Mouse (Mus musculus) heart, embryonic 13.5 days (tissue): ENCODE data around the gene Rbfox3. TPM values are rescaled to one million over a fixed set of nuclear protein-coding genes. Genes with fewer than 3 reads are reported as not detected.

Experiments
- ATAC-seq: fragments of 200-750 bp; cut with Nextera tagmentation; 2 replicates; pipeline ENCODE4 v1.8.0; 2017; ENCODE audit warnings: moderate TSS enrichment; ENCODE audit not compliant: insufficient number of reproducible peaks, low FRiP score, low TSS enrichment; ENCODE audit errors: extremely low read depth
- H3K27ac ChIP-seq: fragments of 300-500 bp; sonication (generic); replicated peaks from 2 replicates; pipeline ENCODE4 v1.5.1; 2015; ENCODE audit warnings: moderate library complexity, mild to moderate bottlenecking, inconsistent platforms
- H3K27me3 ChIP-seq: fragments of 300-500 bp; sonication (generic); replicated peaks from 2 replicates; pipeline ENCODE4 v1.6.1; 2015; ENCODE audit warnings: mild to moderate bottlenecking, inconsistent platforms
- H3K36me3 ChIP-seq: fragments of 300-500 bp; sonication (generic); 2 replicates; pipeline ENCODE4 v1.6.1; 2015; ENCODE audit warnings: mild to moderate bottlenecking, inconsistent platforms
- H3K4me1 ChIP-seq: fragments of 300-500 bp; sonication (generic); 2 replicates; pipeline ENCODE4 v1.6.1; 2015; ENCODE audit warnings: inconsistent platforms
- H3K4me2 ChIP-seq: fragments of 300-500 bp; sonication (generic); 2 replicates; pipeline ENCODE4 v1.6.1; 2015; ENCODE audit warnings: inconsistent platforms, mild to moderate bottlenecking, moderate library complexity
- H3K4me3 ChIP-seq: fragments of 300-500 bp; sonication (generic); 2 replicates; pipeline ENCODE4 v1.5.1; 2015; ENCODE audit warnings: moderate library complexity, mild to moderate bottlenecking, inconsistent platforms
- H3K9ac ChIP-seq: fragments of 300-500 bp; sonication (generic); 2 replicates; pipeline ENCODE4 v1.6.1; 2015; ENCODE audit warnings: inconsistent platforms, mild to moderate bottlenecking, moderate library complexity
- H3K9me3 ChIP-seq: fragments of 300-500 bp; sonication (generic); 2 replicates; pipeline ENCODE4 v1.6.1; 2016; ENCODE audit warnings: inconsistent platforms
- WGBS: fragments of 180-500 bp; shearing (Covaris S2); methylation state at CpG from one replicate; pipeline ENCODE4 v1.1.7; 2015; ENCODE audit warnings: mixed read lengths; 5-methylcytosine and 5-hydroxymethylcytosine counted together
- polyA plus RNA-seq: library from polyadenylated mRNA; unstranded; fragments of >200 nt; fragmentation: Nextera tagmentation; extraction: Ambion mirVana; gene quantifications from 2 replicates; pipeline ENCODE4 v1.2.1, GENCODE M21; 2015

The Rbfox3 gene
- polyA plus RNA-seq, 1 experiment from 2014 or later: 0.13 TPM

- 29% methylated on average over 5 of the region's 5 CpGs for WGBS
- Histone ChIP-seq H3K9me3 (no peaks in the 10 kb centered on the region), H3K36me3 (no peaks in the 10 kb centered on the region), H3K4me2 (no peak overlapping the region), H3K4me3 (no peak overlapping the region), H3K4me1 (peaks cover 9% of the 10 kb centered on the region), H3K27ac (no peak overlapping the region), H3K27me3 (peaks cover 49% of the 10 kb centered on the region), H3K9ac (no peak overlapping the region)
- ATAC-seq: no peak
Observed at GRCm38 (mm10) chr11:118495065-118495464, 416.3 kb downstream of the Rbfox3 start.

DNA sequence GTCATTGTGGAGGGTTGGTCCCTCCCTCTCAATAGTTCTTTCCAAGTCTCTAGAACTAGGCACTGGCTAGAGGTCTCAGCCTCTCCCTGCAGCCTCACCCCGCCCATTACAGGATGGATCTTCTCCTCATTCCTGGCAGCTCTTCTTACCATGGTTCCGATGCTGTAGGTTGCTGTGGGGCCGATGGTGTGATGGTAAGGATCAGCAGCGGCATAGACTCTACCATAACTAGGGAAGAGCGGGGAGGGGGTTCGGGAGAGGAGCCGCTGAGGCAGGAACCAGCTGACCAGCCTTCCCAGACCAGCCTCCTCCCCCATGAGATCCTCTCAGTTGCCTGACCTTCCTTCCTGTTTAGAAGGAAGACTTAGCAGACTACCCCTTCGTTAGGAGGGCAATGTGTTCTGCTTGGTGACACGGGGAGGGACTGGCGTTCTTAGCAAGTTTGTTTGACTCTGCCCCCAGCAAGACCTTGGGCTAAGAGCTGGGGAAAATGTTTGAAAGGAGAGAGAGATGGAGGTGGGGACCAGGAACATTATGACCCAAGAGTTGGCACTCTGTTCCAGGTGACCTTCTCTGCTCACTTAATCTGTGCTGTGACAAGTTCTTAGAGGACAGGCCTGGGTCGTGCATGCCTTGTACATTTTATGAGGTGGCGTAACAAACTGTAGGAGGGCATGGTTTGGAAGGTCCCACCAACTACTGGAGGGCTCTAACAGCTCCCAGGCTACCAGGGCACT lies 417.2 kb downstream of the Rbfox3 start:
- no peak overlapping the region for H3K9ac ChIP-seq
- no peak overlapping the region for H3K4me2 ChIP-seq
- WGBS: 69% methylated on average over 12 of the region's 12 CpGs
- no peak for ATAC-seq
- no peak overlapping the region for H3K27ac ChIP-seq
- H3K36me3 ChIP-seq: no peaks in the 10 kb centered on the region
- H3K4me3 ChIP-seq: no peak overlapping the region
- H3K9me3 ChIP-seq: no peaks in the 10 kb centered on the region
- peaks cover 56% of the 10 kb centered on the region for H3K27me3 ChIP-seq
- peaks cover 9% of the 10 kb centered on the region for H3K4me1 ChIP-seq

- Histone ChIP-seq H3K9me3 (no peaks in the 10 kb centered on the region), H3K4me1 (peaks cover 9% of the 10 kb centered on the region), H3K36me3 (no peaks in the 10 kb centered on the region), H3K27me3 (peaks cover 52% of the 10 kb centered on the region), H3K9ac (no peak overlapping the region), H3K4me2 (no peak overlapping the region), H3K27ac (no peak overlapping the region), H3K4me3 (no peak overlapping the region)
- 73% methylated on average over 2 of the region's 2 CpGs for whole genome bisulfite sequencing
- no peak for ATAC-seq
Observed at GRCm38 (mm10) chr11:118493458-118493857, 417.9 kb downstream of the Rbfox3 start.

DNA sequence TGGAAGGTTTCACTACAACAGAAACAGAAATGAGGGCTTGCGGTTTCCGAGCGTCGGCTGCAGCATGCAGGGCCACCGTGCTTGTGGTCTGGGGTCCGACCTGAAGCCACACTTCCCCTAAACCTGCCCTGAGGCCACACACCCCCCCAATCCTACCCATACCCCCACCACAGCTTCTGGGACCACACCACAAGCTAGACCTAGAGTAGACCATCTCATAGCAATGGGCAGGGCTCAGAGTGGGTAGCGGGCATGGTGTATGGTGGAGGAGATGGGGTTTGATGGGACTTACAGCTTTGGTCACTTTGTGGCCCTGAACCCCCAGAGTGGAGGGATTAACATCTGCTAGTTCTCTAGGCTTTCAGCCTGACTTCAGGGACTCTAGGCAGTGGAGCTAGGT lies 420.2 kb downstream of the Rbfox3 start:
- Histone ChIP-seq H3K9ac (no peak overlapping the region), H3K27me3 (peaks cover 34% of the 10 kb centered on the region), H3K9me3 (no peaks in the 10 kb centered on the region), H3K36me3 (peaks cover 18% of the 10 kb centered on the region), H3K27ac (no peak overlapping the region), H3K4me2 (no peak overlapping the region), H3K4me1 (peaks cover 9% of the 10 kb centered on the region), H3K4me3 (no peak overlapping the region)
- 79% methylated on average over 7 of the region's 7 CpGs for WGBS
- no peak for ATAC-seq

DNA sequence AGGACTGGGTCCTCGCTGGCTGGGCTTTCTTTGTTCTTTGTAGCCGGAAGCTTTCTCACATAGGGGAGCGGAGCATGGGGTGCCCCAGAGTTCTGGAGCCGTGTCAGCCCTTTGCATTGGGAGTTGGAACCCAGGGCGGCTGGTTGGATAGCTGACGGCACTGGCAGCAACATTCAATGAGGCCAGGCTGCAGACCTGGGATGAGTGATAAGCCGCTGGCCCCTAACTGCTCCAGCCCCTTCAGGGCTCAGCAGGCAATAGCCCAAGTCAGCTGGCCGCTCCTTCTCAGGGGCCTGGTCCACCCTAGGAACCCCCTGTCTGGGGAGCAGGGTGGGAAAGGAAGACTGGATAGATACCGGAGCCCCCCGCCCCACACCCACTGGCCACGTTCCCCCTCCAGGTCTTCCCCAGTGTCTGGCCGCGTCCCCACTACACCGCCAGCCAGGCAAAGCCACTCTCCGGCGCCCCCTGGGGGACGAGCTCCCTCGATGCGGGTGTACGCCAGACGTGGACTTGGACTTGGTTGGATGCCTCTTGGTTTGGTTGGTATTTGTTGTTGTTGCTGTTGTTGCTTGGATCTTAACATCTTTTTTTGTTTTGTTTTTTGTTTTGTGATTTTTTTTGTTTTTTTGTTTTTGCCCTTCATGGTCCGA lies 420.7 kb downstream of the Rbfox3 start:
- Histone ChIP-seq H3K4me3 (peak overlapping the region; percentile 34), H3K4me2 (peak overlapping the region; percentile 59), H3K4me1 (peaks cover 9% of the 10 kb centered on the region), H3K9me3 (no peaks in the 10 kb centered on the region), H3K9ac (peak overlapping the region; percentile 63), H3K36me3 (peaks cover 19% of the 10 kb centered on the region), H3K27ac (no peak overlapping the region), H3K27me3 (peaks cover 29% of the 10 kb centered on the region)
- ATAC-seq: no peak
- WGBS: 16% methylated on average over 22 of the region's 22 CpGs

GRCm38 (mm10) chr11:118488907-118489270 lies 422.5 kb downstream of the Rbfox3 start:
- Histone ChIP-seq H3K36me3 (peaks cover 35% of the 10 kb centered on the region), H3K4me1 (peaks cover 9% of the 10 kb centered on the region), H3K27me3 (peaks cover 25% of the 10 kb centered on the region), H3K9ac (no peak overlapping the region), H3K4me2 (no peak overlapping the region), H3K4me3 (no peak overlapping the region), H3K9me3 (no peaks in the 10 kb centered on the region), H3K27ac (no peak overlapping the region)
- WGBS: 86% methylated on average over 12 of the region's 12 CpGs
- no peak for ATAC-seq

DNA sequence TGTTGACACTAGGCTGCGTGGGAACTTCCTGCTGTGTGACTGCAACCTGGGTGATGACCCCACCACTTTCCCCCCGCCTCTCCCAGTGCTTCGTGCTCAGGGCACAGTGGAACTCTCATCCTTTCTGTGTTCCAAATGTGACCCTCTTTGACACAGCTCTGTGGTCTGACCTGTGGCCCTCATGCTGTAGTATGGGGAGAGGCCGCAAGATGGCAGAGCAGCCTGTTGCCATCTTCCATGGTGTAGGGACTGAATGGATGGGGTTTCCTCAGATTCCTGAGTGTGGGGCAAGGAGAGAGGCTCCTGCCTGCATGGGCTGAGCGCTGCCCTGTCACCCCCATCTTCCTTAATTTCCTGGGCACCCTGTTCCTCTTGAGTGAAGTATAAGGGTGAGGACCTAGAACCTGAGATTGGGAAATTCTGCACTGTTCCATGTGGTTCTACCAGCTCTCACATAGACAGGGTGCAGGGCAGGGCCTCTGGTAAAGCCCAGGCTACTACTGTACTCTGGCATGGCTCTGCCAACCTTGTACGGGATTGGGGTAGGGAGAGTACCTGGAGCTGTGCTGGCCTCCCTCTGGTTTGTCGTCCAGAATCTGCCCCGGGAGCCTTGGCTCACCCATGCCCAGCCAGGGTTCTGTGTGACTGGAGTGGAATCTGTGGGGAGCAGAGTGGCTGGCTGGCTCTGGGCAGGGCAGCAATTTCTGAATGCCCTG lies 423.0 kb downstream of the Rbfox3 start:
- Histone ChIP-seq H3K4me2 (no peak overlapping the region), H3K27me3 (peaks cover 23% of the 10 kb centered on the region), H3K27ac (no peak overlapping the region), H3K9me3 (no peaks in the 10 kb centered on the region), H3K4me1 (peaks cover 7% of the 10 kb centered on the region), H3K4me3 (no peak overlapping the region), H3K36me3 (peaks cover 38% of the 10 kb centered on the region), H3K9ac (no peak overlapping the region)
- 73% methylated on average over 8 of the region's 8 CpGs for WGBS
- ATAC-seq: no peak

- Histone ChIP-seq H3K9me3 (no peaks in the 10 kb centered on the region), H3K27ac (no peak overlapping the region), H3K4me2 (no peak overlapping the region), H3K4me3 (no peak overlapping the region), H3K27me3 (peaks cover 22% of the 10 kb centered on the region), H3K36me3 (peaks cover 46% of the 10 kb centered on the region), H3K4me1 (peaks cover 7% of the 10 kb centered on the region), H3K9ac (no peak overlapping the region)
- no peak for ATAC-seq
- WGBS: 79% methylated on average over 29 of the region's 29 CpGs
Observed at GRCm38 (mm10) chr11:118486881-118487772, 424.3 kb downstream of the Rbfox3 start.

- H3K9ac ChIP-seq: no peak overlapping the region
- no peak for ATAC-seq
- peaks cover 15% of the 10 kb centered on the region for H3K27me3 ChIP-seq
- no peak overlapping the region for H3K4me2 ChIP-seq
- no peak overlapping the region for H3K4me3 ChIP-seq
- WGBS: 73% methylated on average over 6 of the region's 6 CpGs
- H3K36me3 ChIP-seq: peaks cover 48% of the 10 kb centered on the region
- no peak overlapping the region for H3K27ac ChIP-seq
- peaks cover 7% of the 10 kb centered on the region for H3K4me1 ChIP-seq
- no peaks in the 10 kb centered on the region for H3K9me3 ChIP-seq
Observed at GRCm38 (mm10) chr11:118486281-118486680, 425.1 kb downstream of the Rbfox3 start.

- H3K36me3 ChIP-seq: peaks cover 48% of the 10 kb centered on the region
- H3K9me3 ChIP-seq: no peaks in the 10 kb centered on the region
- peaks cover 7% of the 10 kb centered on the region for H3K4me1 ChIP-seq
- no peak for ATAC-seq
- H3K4me2 ChIP-seq: no peak overlapping the region
- H3K4me3 ChIP-seq: no peak overlapping the region
- H3K27me3 ChIP-seq: peaks cover 13% of the 10 kb centered on the region
- no peak overlapping the region for H3K9ac ChIP-seq
- WGBS: 81% methylated on average over 3 of the region's 3 CpGs
- no peak overlapping the region for H3K27ac ChIP-seq
Observed at GRCm38 (mm10) chr11:118485780-118486179, 425.6 kb downstream of the Rbfox3 start.

- H3K9me3 ChIP-seq: no peaks in the 10 kb centered on the region
- peaks cover 2% of the 10 kb centered on the region; the same call in 1 of the 2 replicates for H3K4me1 ChIP-seq
- H3K36me3 ChIP-seq: peaks cover 48% of the 10 kb centered on the region
- no peak overlapping the region for H3K4me3 ChIP-seq
- no peak for ATAC-seq
- no peak overlapping the region for H3K9ac ChIP-seq
- no peak overlapping the region for H3K4me2 ChIP-seq
- no peak overlapping the region for H3K27ac ChIP-seq
- WGBS: 57% methylated on average over 11 of the region's 11 CpGs
- peaks cover 11% of the 10 kb centered on the region for H3K27me3 ChIP-seq
Observed at GRCm38 (mm10) chr11:118485338-118485737, 426.1 kb downstream of the Rbfox3 start.
